Mouse (Mus musculus): ENCODE results near the gene Egf.

- TF ChIP-seq POLR2A (IDR thresholded peaks at IDR 0.05; ENCODE audit: borderline replicate concordance, insufficient read depth, low read length): no peak
- TF ChIP-seq CTCF (IDR thresholded peaks at IDR 0.05; ENCODE audit: borderline replicate concordance, insufficient read depth, low read depth, low read length): no peak
Measured at GRCm38 (mm10) chr3:129637446-129637845, 117.7 kb downstream of the Egf start.
